Mouse (Mus musculus): ENCODE measurements around the gene Morf4l1. TPM values are rescaled to one million over a fixed set of nuclear protein-coding genes. Genes with fewer than 3 reads are reported as not detected.
"Not testable (repeated sequence)": the region's sequence is repeated elsewhere in the genome, so short reads cannot be mapped to it uniquely, and the experiment has no call there.

The Morf4l1 gene
- polyA plus RNA-seq, 1 experiment: 775 TPM

GRCm38 (mm10) chr9:90047937-90048627 lies 66.5 kb downstream of the Morf4l1 start:
- Histone ChIP-seq H3K4me1 (ENCODE audit: control insufficient read depth, insufficient read depth, low read length) (no peaks in the 10 kb centered on the region), H3K36me3 (ENCODE audit: control insufficient read depth, insufficient read depth, low read length) (no peaks in the 10 kb centered on the region), H3K4me3 (ENCODE audit: control insufficient read depth, low read depth, low read length) (no peak overlapping the region), H3K27ac (ENCODE audit: control insufficient read depth, insufficient read depth, low read depth, low read length) (no peak overlapping the region), H3K27me3 (ENCODE audit: control insufficient read depth, insufficient read depth, low read length) (no peaks in the 10 kb centered on the region)
- TF ChIP-seq POLR2A (IDR thresholded peaks at IDR 0.05; ENCODE audit: control insufficient read depth, low read depth, low read length) (no peak), CTCF (IDR thresholded peaks at IDR 0.05; ENCODE audit: control insufficient read depth, insufficient read depth, insufficient replicate concordance, low read depth, low read length) (no peak)

GRCm38 (mm10) chr9:90045191-90045590 lies 69.4 kb downstream of the Morf4l1 start:
- TF ChIP-seq POLR2A (IDR thresholded peaks at IDR 0.05; ENCODE audit: control insufficient read depth, low read depth, low read length) (no peak), CTCF (IDR thresholded peaks at IDR 0.05; ENCODE audit: control insufficient read depth, insufficient read depth, insufficient replicate concordance, low read depth, low read length) (no peak)
- Histone ChIP-seq H3K36me3 (ENCODE audit: control insufficient read depth, insufficient read depth, low read length) (no peaks in the 10 kb centered on the region), H3K27me3 (ENCODE audit: control insufficient read depth, insufficient read depth, low read length) (no peaks in the 10 kb centered on the region), H3K4me1 (ENCODE audit: control insufficient read depth, insufficient read depth, low read length) (no peaks in the 10 kb centered on the region), H3K4me3 (ENCODE audit: control insufficient read depth, low read depth, low read length) (no peak overlapping the region), H3K27ac (ENCODE audit: control insufficient read depth, insufficient read depth, low read depth, low read length) (no peak overlapping the region)

- H3K36me3 ChIP-seq (ENCODE audit: control insufficient read depth, insufficient read depth, low read length); H3K4me1 ChIP-seq (ENCODE audit: control insufficient read depth, insufficient read depth, low read length); H3K27me3 ChIP-seq (ENCODE audit: control insufficient read depth, insufficient read depth, low read length); H3K4me3 ChIP-seq (ENCODE audit: control insufficient read depth, low read depth, low read length); H3K27ac ChIP-seq (ENCODE audit: control insufficient read depth, insufficient read depth, low read depth, low read length): not testable (repeated sequence)
Observed at GRCm38 (mm10) chr9:90042906-90043305, 71.7 kb downstream of the Morf4l1 start.

Other genes with a start within 250 kb of the Morf4l1 start
- 3.8 and 4.7 TPM in 2 replicates for gene Rasgrf1, start 204.9 kb downstream of the Morf4l1 start, polyA plus RNA-seq (2012; rRNA removed)
- 6.5 and 7.7 TPM in 2 replicates for gene Ctsh, start 60.6 kb downstream of the Morf4l1 start, polyA plus RNA-seq (2012; rRNA removed)
- 5.3 and 5.7 TPM in 2 replicates for gene Adamts7, start 48.3 kb upstream of the Morf4l1 start, polyA plus RNA-seq (2012; rRNA removed)
- 2.2 and 2.3 TPM in 2 replicates for gene Tbc1d2b, start 156.0 kb upstream of the Morf4l1 start, polyA plus RNA-seq (2012; rRNA removed)